Mouse (Mus musculus): ENCODE data around the gene Add3. TPM values are rescaled to one million over a fixed set of nuclear protein-coding genes. Genes with fewer than 3 reads are reported as not detected.

The Add3 gene
- polyA plus RNA-seq, 1 experiment from 2014 or later, result 29.5 TPM

DNA sequence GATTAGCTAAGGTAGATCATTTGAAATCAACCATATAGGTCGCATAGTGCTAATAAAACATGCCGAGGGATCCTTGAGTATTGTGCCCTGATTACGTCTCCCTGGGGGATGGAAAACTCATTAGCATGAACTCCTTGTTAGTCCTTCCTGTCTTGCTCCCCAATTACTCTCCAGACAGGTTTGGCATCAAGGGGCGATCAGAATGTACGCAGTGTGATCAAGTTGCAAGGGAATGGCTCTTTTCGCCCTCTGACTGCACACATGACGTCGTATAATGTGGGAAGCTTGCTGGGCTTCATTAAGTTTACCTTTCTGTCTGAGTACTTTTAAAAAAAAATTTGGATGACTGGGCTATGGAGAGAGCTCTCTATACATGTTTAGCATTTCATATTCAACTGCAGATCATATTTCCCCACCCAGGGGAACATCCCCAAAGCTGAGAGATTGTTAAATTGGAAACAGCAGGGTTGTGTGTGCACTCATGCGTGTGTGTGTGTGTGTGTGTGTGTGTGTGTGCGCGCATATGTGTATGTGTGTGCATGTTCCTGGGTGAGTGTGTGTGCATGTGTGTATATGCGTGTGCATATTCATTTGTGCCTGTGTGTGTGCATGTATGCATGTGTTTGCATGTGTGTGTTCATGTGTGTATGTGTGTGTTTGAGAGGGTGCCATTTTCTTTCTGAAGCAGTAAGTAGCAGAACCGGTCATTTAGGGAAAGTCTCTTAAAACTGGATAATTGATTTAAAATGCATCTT is 3.7 kb upstream of the Add3 start:
- no peak overlapping the region for H3K4me3 ChIP-seq (replicated peaks)

DNA sequence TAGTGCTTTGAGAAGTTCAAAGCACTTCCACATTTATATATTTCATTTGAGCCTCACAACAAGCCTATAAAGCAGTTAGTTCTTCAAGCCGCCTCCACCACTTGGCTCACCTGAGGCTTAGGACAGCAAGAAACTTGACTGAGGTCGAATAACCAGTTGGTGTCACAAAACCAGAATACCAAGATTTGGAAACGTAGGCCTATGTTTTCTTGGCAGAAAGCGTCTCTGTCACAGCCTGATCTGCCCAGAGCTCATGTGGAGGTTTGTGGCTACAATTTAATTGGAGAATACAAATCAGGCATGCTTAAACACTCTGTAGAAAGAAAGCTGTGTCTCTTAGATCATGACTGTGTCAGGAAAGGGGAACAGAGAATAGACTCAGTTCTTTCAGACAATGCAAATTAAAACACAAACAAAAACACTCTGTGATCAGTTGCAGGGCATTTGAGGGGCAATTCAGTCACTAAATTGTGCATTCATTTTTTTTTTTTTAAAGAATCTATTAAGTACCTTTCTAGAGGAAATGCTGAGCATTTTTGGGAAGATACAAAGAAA is 3.0 kb upstream of the Add3 start:
- H3K9me3 ChIP-seq (replicated peaks), result no peaks in the 10 kb centered on the region
- no peaks in the 10 kb centered on the region for H3K36me3 ChIP-seq
- no peak for ATAC-seq (ENCODE audit: low read depth)
- peaks cover 22% of the 10 kb centered on the region for H3K4me1 ChIP-seq (replicated peaks)
- no peak overlapping the region for H3K4me3 ChIP-seq (replicated peaks)
- 61% methylated on average over 4 of the region's 4 CpGs for WGBS (ENCODE audit: insufficient replicate concordance)
- H3K9ac ChIP-seq, result no peak overlapping the region
- H3K27ac ChIP-seq, result no peak overlapping the region
- peaks cover 17% of the 10 kb centered on the region for H3K27me3 ChIP-seq
- no peak for DNase-seq
- no peak overlapping the region for H3K4me2 ChIP-seq

More for the DNA sequence above, 3.7 kb upstream of the Add3 start:
- no peak for ATAC-seq (ENCODE audit: low read depth)
- Histone ChIP-seq H3K9ac (no peak overlapping the region), H3K27me3 (peaks cover 17% of the 10 kb centered on the region), H3K4me2 (no peak overlapping the region), H3K4me1 (replicated peaks) (peaks cover 15% of the 10 kb centered on the region), H3K27ac (no peak overlapping the region), H3K36me3 (no peaks in the 10 kb centered on the region), H3K9me3 (replicated peaks) (no peaks in the 10 kb centered on the region)
- no peak for DNase-seq
- WGBS (ENCODE audit: insufficient replicate concordance), result 79% methylated on average over 13 of the region's 13 CpGs

- DNase-seq (no peak), ATAC-seq (ENCODE audit: low read depth) (no peak)
- Histone ChIP-seq H3K36me3 (no peaks in the 10 kb centered on the region), H3K9ac (peak overlapping the region; percentile 74), H3K27ac (peak overlapping the region; percentile 82), H3K4me3 (replicated peaks) (peak overlapping the region; percentile 92), H3K4me2 (peak overlapping the region; percentile 100), H3K9me3 (replicated peaks) (no peaks in the 10 kb centered on the region), H3K27me3 (peaks cover 11% of the 10 kb centered on the region), H3K4me1 (replicated peaks) (peaks cover 40% of the 10 kb centered on the region)
- WGBS (ENCODE audit: insufficient replicate concordance), result 3% methylated on average over 6 of the region's 6 CpGs
Measured at GRCm38 (mm10) chr19:53140804-53141250, 584 bp downstream of the Add3 start.

DNA sequence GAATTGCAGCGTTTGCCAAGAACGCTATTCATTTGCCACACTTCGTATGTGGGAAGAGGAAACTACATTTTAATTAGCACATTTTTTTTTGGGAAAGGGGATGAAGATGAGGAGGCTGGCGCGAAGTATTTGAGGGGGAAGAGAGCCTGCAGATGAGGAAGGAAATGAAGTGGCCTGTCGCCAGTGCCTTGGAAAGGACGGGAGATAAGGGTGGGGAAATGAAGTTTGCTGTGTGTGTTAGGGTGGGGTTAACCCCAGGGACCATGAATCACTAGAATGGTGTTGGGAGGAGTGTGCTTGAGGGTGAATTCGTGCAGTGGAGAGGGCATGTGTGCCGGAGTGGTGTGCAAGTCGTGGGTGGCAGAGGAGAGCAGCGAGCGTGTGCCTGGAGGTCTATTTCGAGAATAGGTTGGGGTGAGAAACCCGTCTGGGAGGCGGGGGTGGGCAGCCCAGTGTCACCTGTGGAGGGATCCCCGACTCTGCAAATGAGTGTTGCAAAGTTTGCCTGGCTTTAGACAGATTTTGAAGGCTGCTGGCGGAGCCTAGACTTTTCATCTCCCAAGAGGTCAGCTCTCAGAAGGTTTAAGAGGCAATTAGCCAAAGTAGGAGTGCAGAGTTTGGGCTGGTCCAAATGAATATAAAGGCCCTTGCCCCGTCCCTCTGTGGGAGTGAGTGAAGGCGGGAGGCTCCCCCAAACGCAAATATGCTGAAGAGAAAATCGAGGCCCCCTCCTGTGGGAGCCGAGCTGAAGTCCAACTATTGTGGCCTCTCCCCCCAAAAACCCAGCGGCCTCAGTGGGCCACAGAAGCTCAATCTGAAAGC is 1.2 kb downstream of the Add3 start:
- peak; percentile 14; the same call in 1 of the 2 replicates for ATAC-seq (ENCODE audit: low read depth)
- no peaks in the 10 kb centered on the region for H3K9me3 ChIP-seq (replicated peaks)
- WGBS (ENCODE audit: insufficient replicate concordance), result under 1% methylated on average over 23 of the region's 23 CpGs
- peak overlapping the region; percentile 82 for H3K27ac ChIP-seq
- no peaks in the 10 kb centered on the region for H3K36me3 ChIP-seq
- peak; percentile 36 for DNase-seq
- H3K4me1 ChIP-seq (replicated peaks), result peaks cover 46% of the 10 kb centered on the region
- H3K9ac ChIP-seq, result peak overlapping the region; percentile 74
- peak overlapping the region; percentile 100 for H3K4me2 ChIP-seq
- peaks cover 11% of the 10 kb centered on the region for H3K27me3 ChIP-seq
- H3K4me3 ChIP-seq (replicated peaks), result peak overlapping the region; percentile 92

DNA sequence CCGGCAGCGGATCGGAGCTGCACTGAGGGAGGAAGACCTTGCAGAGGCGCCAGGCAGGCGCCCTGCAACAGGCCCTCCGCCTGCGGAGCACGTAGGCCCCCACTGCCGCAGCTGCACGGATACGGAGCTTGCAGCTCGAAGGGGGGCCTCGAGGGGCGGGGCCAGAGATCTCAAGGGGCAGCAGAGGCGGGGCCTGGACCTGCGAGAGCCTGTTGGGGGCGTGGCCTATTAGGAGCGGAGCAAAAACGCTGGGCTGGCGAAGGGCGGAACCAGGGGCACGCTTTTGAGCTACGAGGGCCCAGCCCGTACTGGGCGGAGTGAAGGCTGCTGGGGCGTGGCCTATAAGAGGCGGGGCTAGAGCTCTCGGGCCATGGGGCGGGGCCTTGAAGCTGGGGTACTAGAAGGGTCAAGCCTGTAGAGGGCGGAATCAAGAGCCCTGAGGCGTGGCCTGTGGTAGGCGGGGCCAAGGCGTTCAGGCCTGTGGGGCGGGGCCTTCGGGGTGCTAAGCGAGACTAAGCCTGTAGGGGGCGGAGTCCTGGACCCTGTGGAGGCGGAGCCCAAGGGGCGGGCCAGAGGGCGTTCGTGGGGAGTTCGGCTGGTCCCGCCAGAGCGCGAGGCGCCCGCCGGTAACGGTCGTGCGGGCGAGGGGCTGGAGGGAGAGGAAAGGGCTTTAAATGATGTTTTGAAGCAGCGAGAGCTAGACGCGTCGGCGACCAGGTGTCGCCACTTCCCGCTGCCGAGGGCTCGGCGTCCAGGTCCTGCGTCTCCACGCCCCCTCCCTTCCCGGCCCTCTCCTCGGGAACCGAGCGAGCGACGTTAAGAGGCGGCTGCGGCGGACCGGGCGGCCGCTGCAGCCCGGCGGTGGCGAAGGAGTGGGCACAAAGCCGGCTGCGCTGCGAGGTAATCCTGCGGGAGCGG is 2.2 kb downstream of the Add3 start:
- Histone ChIP-seq H3K27me3 (peaks cover 11% of the 10 kb centered on the region), H3K4me1 (replicated peaks) (peaks cover 52% of the 10 kb centered on the region), H3K9ac (peak overlapping the region; percentile 92), H3K4me3 (replicated peaks) (peak overlapping the region; percentile 92), H3K9me3 (replicated peaks) (no peaks in the 10 kb centered on the region), H3K36me3 (no peaks in the 10 kb centered on the region), H3K4me2 (peak overlapping the region; percentile 100), H3K27ac (peak overlapping the region; percentile 82)
- ATAC-seq (ENCODE audit: low read depth), result peak; percentile 96
- peak; percentile 100 for DNase-seq
- WGBS (ENCODE audit: insufficient replicate concordance), result under 1% methylated on average over 81 of the region's 84 CpGs

GRCm38 (mm10) chr19:53143108-53143971 is 3.1 kb downstream of the Add3 start:
- Histone ChIP-seq H3K9ac (peak overlapping the region; percentile 92), H3K27me3 (peaks cover 11% of the 10 kb centered on the region), H3K9me3 (replicated peaks) (no peaks in the 10 kb centered on the region), H3K4me2 (peak overlapping the region; percentile 100), H3K36me3 (no peaks in the 10 kb centered on the region), H3K27ac (peak overlapping the region; percentile 69), H3K4me1 (replicated peaks) (peaks cover 52% of the 10 kb centered on the region), H3K4me3 (replicated peaks) (peak overlapping the region; percentile 92)
- ATAC-seq (ENCODE audit: low read depth) (peak; percentile 1; the same call in 1 of the 2 replicates), DNase-seq (no peak)
- under 1% methylated on average over 48 of the region's 48 CpGs for WGBS (ENCODE audit: insufficient replicate concordance)

DNA sequence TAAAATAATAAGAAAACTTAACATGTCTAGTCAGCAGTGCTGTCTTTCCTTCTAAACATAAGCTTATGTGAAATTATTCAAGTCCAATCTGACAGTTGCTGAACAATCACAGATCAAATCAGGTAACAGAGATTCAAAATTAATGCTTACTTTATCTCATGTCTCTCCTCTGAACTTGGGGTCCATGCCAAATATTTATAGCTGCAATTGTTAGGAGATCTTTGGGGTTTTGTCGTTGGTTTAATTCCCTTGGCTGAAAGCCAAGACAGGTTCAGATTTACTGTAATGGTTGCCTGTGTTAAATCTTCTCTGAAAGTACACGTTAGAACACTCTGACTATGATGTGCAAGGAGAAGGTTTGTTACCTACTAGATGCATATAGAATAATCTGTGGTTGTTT is 4.8 kb downstream of the Add3 start:
- WGBS (ENCODE audit: insufficient replicate concordance), result 45% methylated on average over 2 of the region's 2 CpGs
- Histone ChIP-seq H3K4me2 (no peak overlapping the region), H3K9me3 (replicated peaks) (no peaks in the 10 kb centered on the region), H3K27ac (no peak overlapping the region), H3K4me1 (replicated peaks) (peaks cover 54% of the 10 kb centered on the region), H3K9ac (no peak overlapping the region), H3K36me3 (no peaks in the 10 kb centered on the region), H3K27me3 (peaks cover 4% of the 10 kb centered on the region; the same call in 1 of the 2 replicates), H3K4me3 (replicated peaks) (no peak overlapping the region)
- no peak for ATAC-seq (ENCODE audit: low read depth)
- DNase-seq, result no peak

DNA sequence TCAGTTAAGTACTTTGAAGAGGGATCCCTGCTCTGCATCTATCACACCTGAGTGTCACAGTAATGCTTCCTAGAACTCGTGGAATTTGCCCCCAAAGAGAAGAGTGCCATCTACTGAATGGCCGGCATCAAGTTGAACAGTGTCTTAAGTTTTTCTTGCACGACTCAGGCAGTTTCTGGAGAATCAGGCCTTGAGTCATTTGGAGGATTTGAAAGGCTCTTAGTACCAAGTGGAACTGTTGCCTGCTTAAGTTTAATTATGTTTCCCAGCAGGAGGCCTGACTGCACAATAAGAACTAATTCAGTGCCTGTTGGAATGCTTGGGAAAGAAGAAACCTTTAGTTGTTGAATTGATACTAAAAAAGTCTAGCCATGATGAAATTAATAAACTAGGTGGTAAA is 9.1 kb downstream of the Add3 start:
- no peak for ATAC-seq (ENCODE audit: low read depth)
- Histone ChIP-seq H3K9me3 (replicated peaks) (no peaks in the 10 kb centered on the region), H3K4me1 (replicated peaks) (peaks cover 34% of the 10 kb centered on the region), H3K4me2 (no peak overlapping the region), H3K27me3 (no peaks in the 10 kb centered on the region), H3K4me3 (replicated peaks) (no peak overlapping the region), H3K9ac (no peak overlapping the region), H3K27ac (no peak overlapping the region), H3K36me3 (no peaks in the 10 kb centered on the region)
- 52% methylated on average over 3 of the region's 3 CpGs for WGBS (ENCODE audit: insufficient replicate concordance)
- no peak for DNase-seq

DNA sequence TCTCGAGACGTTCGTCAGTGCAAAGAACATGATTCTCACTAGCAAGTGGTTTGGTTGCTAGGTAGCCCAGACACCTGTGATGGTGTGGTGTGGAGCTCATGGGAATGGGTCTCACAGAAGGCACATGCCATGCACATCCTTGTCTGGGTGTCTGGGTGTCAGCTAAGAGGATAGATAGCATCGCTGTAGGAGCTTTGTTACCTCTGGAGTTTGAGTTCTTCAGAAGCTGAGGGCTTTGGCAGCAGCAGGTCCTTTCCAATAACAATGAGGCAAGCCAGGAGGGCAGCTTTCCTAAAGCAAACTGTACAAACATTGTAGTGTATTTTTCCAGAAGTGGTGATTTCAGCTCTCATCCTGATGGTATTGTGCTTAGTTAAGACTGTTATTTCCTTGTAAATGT is 12.2 kb downstream of the Add3 start:
- Histone ChIP-seq H3K27ac (no peak overlapping the region), H3K4me3 (replicated peaks) (no peak overlapping the region), H3K9me3 (replicated peaks) (no peaks in the 10 kb centered on the region), H3K36me3 (no peaks in the 10 kb centered on the region), H3K9ac (no peak overlapping the region), H3K4me1 (replicated peaks) (peaks cover 38% of the 10 kb centered on the region), H3K4me2 (no peak overlapping the region), H3K27me3 (no peaks in the 10 kb centered on the region)
- WGBS (ENCODE audit: insufficient replicate concordance), result 72% methylated on average over 4 of the region's 4 CpGs
- ATAC-seq (ENCODE audit: low read depth), result no peak
- no peak for DNase-seq

- H3K4me1 ChIP-seq (replicated peaks), result peaks cover 38% of the 10 kb centered on the region
- H3K4me2 ChIP-seq, result no peak overlapping the region
- H3K27me3 ChIP-seq, result no peaks in the 10 kb centered on the region
- no peak overlapping the region for H3K27ac ChIP-seq
- no peak overlapping the region for H3K9ac ChIP-seq
- ATAC-seq (ENCODE audit: low read depth) (no peak), DNase-seq (no peak)
- no peaks in the 10 kb centered on the region for H3K9me3 ChIP-seq (replicated peaks)
- H3K4me3 ChIP-seq (replicated peaks), result no peak overlapping the region
- 23% methylated on average over 4 of the region's 4 CpGs for WGBS (ENCODE audit: insufficient replicate concordance)
- no peaks in the 10 kb centered on the region for H3K36me3 ChIP-seq
Measured at GRCm38 (mm10) chr19:53153096-53153495, 12.9 kb downstream of the Add3 start.
